ENCODE assay signal across 8 mouse cellular contexts in the genomic region with DNA sequence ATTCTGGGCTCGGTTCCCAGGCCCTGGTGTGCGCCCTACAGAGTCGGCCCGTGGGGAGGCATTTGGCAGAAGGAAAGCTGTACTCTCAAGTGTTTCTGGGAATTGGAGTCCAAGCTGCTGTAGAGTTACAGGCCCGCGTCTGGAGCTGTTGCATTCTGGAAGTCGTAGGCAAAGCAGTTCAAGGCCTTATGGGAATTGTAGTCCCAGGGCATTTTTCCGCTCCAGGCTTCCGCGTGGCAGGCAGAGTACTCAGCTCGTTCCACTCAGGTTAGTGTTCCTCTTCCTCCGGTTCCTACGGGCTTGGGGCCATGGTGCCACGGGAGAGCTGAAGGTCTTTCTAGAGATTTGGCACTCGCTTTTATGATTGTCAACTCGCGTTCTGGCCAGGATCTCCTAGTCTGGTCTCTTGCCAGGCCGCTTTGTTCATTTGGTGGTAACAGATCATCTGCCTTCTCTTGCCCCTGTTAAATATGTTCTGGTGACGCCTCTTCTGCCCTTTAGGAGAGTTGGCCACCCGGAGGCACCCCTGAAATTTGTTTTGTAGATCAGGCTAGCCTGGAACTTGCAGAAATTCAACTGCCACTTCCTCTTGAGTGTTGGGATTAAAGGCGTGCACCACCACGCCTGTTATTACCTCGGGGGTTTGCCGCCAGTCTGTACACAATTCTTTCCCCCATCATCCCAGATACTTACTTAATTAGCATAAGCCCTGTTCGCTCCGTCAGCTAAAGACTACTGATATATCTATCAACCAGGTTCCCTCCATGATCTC. TPM values are rescaled to one million over a fixed set of nuclear protein-coding genes. Genes with fewer than 3 reads are reported as not detected.
DNase-seq lines count a peak whose midpoint lies in the region; ATAC-seq and TF ChIP-seq lines count a peak whose summit lies in the region.

A gene (plus strand): TSS at position 208 of the 772 bp plus-strand sequence.

- H3K9ac ChIP-seq in forebrain, embryonic 12.5 days, result peak within 1 kb of the TSS; percentile 71
- H3K9ac ChIP-seq in heart, postnatal 0 days (replicated peaks; ENCODE audit: low read depth, low read length), result peak within 1 kb of the TSS; percentile 72
- H3K9ac ChIP-seq in liver, embryonic 16.5 days (ENCODE audit: low read depth, low read length), result peak within 1 kb of the TSS; percentile 72
- peak within 1 kb of the TSS; percentile 83 for H3K9ac ChIP-seq in neural tube, embryonic 13.5 days

- H3K4me1 ChIP-seq in E14TG2a.4 (replicated peaks; ENCODE audit: low read depth, low read length), result peaks cover 36% of the 10 kb centered on the region
- H3K4me1 ChIP-seq in forebrain, embryonic 12.5 days, result peaks cover 13% of the 10 kb centered on the region
- peaks cover 9% of the 10 kb centered on the region for H3K4me1 ChIP-seq in heart, postnatal 0 days (ENCODE audit: control insufficient read depth, insufficient read depth)
- peaks cover 7% of the 10 kb centered on the region for H3K4me1 ChIP-seq in liver, embryonic 16.5 days (ENCODE audit: control insufficient read depth, low read depth, low read length)
- H3K4me1 ChIP-seq in neural tube, embryonic 13.5 days (replicated peaks), result peaks cover 13% of the 10 kb centered on the region
- peaks cover 17% of the 10 kb centered on the region for H3K4me1 ChIP-seq in testis, adult 2 months (ENCODE audit: control insufficient read depth, insufficient read depth, low read length)

- peaks cover 15% of the 10 kb centered on the region for H3K27me3 ChIP-seq in E14TG2a.4 (ENCODE audit: insufficient read depth, low read length)
- no peaks in the 10 kb centered on the region for H3K27me3 ChIP-seq in forebrain, embryonic 12.5 days
- H3K27me3 ChIP-seq in heart, postnatal 0 days (ENCODE audit: control insufficient read depth, insufficient read depth, low read length), result no peaks in the 10 kb centered on the region
- H3K27me3 ChIP-seq in liver, embryonic 16.5 days (ENCODE audit: control insufficient read depth, insufficient read depth, low read depth, low read length), result no peaks in the 10 kb centered on the region
- H3K27me3 ChIP-seq in neural tube, embryonic 13.5 days, result no peaks in the 10 kb centered on the region
- H3K27me3 ChIP-seq in testis, adult 2 months (ENCODE audit: control insufficient read depth, insufficient read depth, low read length), result no peaks in the 10 kb centered on the region

- WGBS in forebrain, embryonic 12.5 days, result under 1% methylated on average over 26 of the region's 26 CpGs
- under 1% methylated on average over 26 of the region's 26 CpGs for WGBS in heart, postnatal 0 days
- 0% methylated on average over 26 of the region's 26 CpGs for WGBS in liver, embryonic 16.5 days (ENCODE audit: insufficient replicate concordance)
- under 1% methylated on average over 26 of the region's 26 CpGs for WGBS in neural tube, embryonic 13.5 days

- 0 out of 2 replicates have a peak, but pooled peaks have one; percentile 22 for TF ChIP-seq POLR2A in testis, adult 2 months (IDR thresholded peaks at IDR 0.05; ENCODE audit: control insufficient read depth, low read depth, low read length)

- no peaks in the 10 kb centered on the region for H3K9me3 ChIP-seq in E14TG2a.4 (ENCODE audit: low read length)
- no peaks in the 10 kb centered on the region for H3K9me3 ChIP-seq in forebrain, embryonic 12.5 days
- no peaks in the 10 kb centered on the region for H3K9me3 ChIP-seq in heart, postnatal 0 days (replicated peaks; ENCODE audit: control insufficient read depth, low read length)
- H3K9me3 ChIP-seq in liver, embryonic 16.5 days (replicated peaks; ENCODE audit: control insufficient read depth, low read length), result no peaks in the 10 kb centered on the region
- H3K9me3 ChIP-seq in neural tube, embryonic 13.5 days, result no peaks in the 10 kb centered on the region

- H3K4me2 ChIP-seq in forebrain, embryonic 12.5 days, result peak within 1 kb of the TSS; percentile 77
- peak within 1 kb of the TSS; percentile 82 for H3K4me2 ChIP-seq in heart, postnatal 0 days (ENCODE audit: low read depth, low read length)
- H3K4me2 ChIP-seq in liver, embryonic 16.5 days (ENCODE audit: low read depth, low read length), result peak within 1 kb of the TSS; percentile 70
- H3K4me2 ChIP-seq in neural tube, embryonic 13.5 days, result peak within 1 kb of the TSS; percentile 83

- H3K36me3 ChIP-seq in E14TG2a.4 (ENCODE audit: insufficient read depth, low read length), result peaks cover under 1% of the 10 kb centered on the region; the same call in 1 of the 2 replicates
- peaks cover 28% of the 10 kb centered on the region for H3K36me3 ChIP-seq in forebrain, embryonic 12.5 days (replicated peaks)
- peaks cover 23% of the 10 kb centered on the region for H3K36me3 ChIP-seq in heart, postnatal 0 days (replicated peaks; ENCODE audit: control insufficient read depth, insufficient read depth, low read length)
- H3K36me3 ChIP-seq in liver, embryonic 16.5 days (ENCODE audit: control insufficient read depth, insufficient read depth), result peaks cover 8% of the 10 kb centered on the region
- peaks cover 30% of the 10 kb centered on the region for H3K36me3 ChIP-seq in neural tube, embryonic 13.5 days
- H3K36me3 ChIP-seq in testis, adult 2 months (ENCODE audit: control insufficient read depth, insufficient read depth, low read length), result no peaks in the 10 kb centered on the region

- ATAC-seq in forebrain, embryonic 12.5 days (ENCODE audit: low FRiP score), result peak; percentile 92
- ATAC-seq in heart, postnatal 0 days (ENCODE audit: insufficient read depth, low read depth), result peak; percentile 100
- peak; percentile 95 for ATAC-seq in liver, embryonic 16.5 days (ENCODE audit: low read depth)
- peak; percentile 96 for ATAC-seq in neural tube, embryonic 13.5 days (ENCODE audit: low read depth)

- peak; percentile 79 for DNase-seq in c-Kit-positive CD71-positive TER-119-positive erythroid progenitor cells, embryonic 14.5 days (ENCODE audit: low spot score)
- DNase-seq in heart, postnatal 0 days (ENCODE audit: low spot score), result peak; percentile 97
- peak; percentile 85 to 92 for DNase-seq in kidney, postnatal 4 days

- TF ChIP-seq CTCF in E14TG2a.4 (conservative IDR thresholded peaks at IDR 0.05; ENCODE audit: low read length), result no peak
- no peak for TF ChIP-seq CTCF in heart, postnatal 0 days (IDR thresholded peaks at IDR 0.05; ENCODE audit: low read depth)
- TF ChIP-seq CTCF in testis, adult 2 months (IDR thresholded peaks at IDR 0.05; ENCODE audit: control insufficient read depth, insufficient read depth, insufficient replicate concordance, low read depth, low read length), result no peak

- H3K4me3 ChIP-seq in E14TG2a.4 (replicated peaks; ENCODE audit: low read length), result peak within 1 kb of the TSS; percentile 90
- H3K4me3 ChIP-seq in forebrain, embryonic 12.5 days (replicated peaks), result peak within 1 kb of the TSS; percentile 57
- H3K4me3 ChIP-seq in heart, postnatal 0 days (ENCODE audit: low read depth, low read length), result peak within 1 kb of the TSS; percentile 64
- H3K4me3 ChIP-seq in liver, embryonic 16.5 days (ENCODE audit: low read depth, low read length), result peak within 1 kb of the TSS; percentile 76
- H3K4me3 ChIP-seq in neural tube, embryonic 13.5 days, result peak within 1 kb of the TSS; percentile 72
- H3K4me3 ChIP-seq in testis, adult 2 months (ENCODE audit: control insufficient read depth, low read depth, low read length), result peak within 1 kb of the TSS; percentile 90

- TF ChIP-seq EP300 in heart, postnatal 0 days (IDR thresholded peaks at IDR 0.05; ENCODE audit: low read depth), result no peak

- H3K27ac ChIP-seq in forebrain, embryonic 12.5 days, result no peak within 1 kb of the TSS
- H3K27ac ChIP-seq in heart, postnatal 0 days (ENCODE audit: low read depth), result peak within 1 kb of the TSS; percentile 13; the same call in 1 of the 2 replicates
- peak within 1 kb of the TSS; percentile 22; the same call in 1 of the 2 replicates for H3K27ac ChIP-seq in liver, embryonic 16.5 days (ENCODE audit: low read length)
- H3K27ac ChIP-seq in neural tube, embryonic 13.5 days (replicated peaks), result peak within 1 kb of the TSS; percentile 29
- H3K27ac ChIP-seq in testis, adult 2 months (ENCODE audit: control insufficient read depth, insufficient read depth, low read depth, low read length), result peak within 1 kb of the TSS; percentile 30

RNA-seq across cellular contexts. Expression of the gene that starts here (rescaled TPM):
- 16.9 and 17.8 TPM in 2 replicates for polyA plus RNA-seq in forebrain, embryonic 12.5 days (2016; fragmentation: Nextera tagmentation; extraction: Ambion mirVana)
- 6.3 and 7.9 TPM in 2 replicates for total RNA-seq in heart, postnatal 0 days (2014; rRNA removed; ENCODE audit: low replicate concordance)
- polyA plus RNA-seq in heart, postnatal 0 days (2015; fragmentation: Nextera tagmentation; extraction: Ambion mirVana), result 3.6 and 3.9 TPM in 2 replicates
- 3.7 and 3.8 TPM in 2 replicates for polyA plus RNA-seq in liver, embryonic 16.5 days (2015; fragmentation: Nextera tagmentation; extraction: Ambion mirVana)
- 20.1 and 21.1 TPM in 2 replicates for polyA plus RNA-seq in neural tube, embryonic 13.5 days (2015; fragmentation: Nextera tagmentation; extraction: Ambion mirVana)
- 0.74 and 1.2 TPM in 2 replicates for polyA plus RNA-seq in testis, adult 2 months (2012; rRNA removed)
